Mouse (Mus musculus) heart, embryonic 14.5 days (tissue): ENCODE data around the gene Gm42791. TPM values are rescaled to one million over a fixed set of nuclear protein-coding genes. Genes with fewer than 3 reads are reported as not detected.

ENCODE experiments used
- ATAC-seq: fragments of 200-750 bp; cut with Nextera tagmentation; 2 replicates; pipeline ENCODE4 v1.8.0; 2017; ENCODE audit warnings: low read depth, moderate TSS enrichment; ENCODE audit not compliant: insufficient number of reproducible peaks, insufficient read depth, low FRiP score
- H3K27ac ChIP-seq, 2 experiments: fragments of 200-500 bp in 1 of 2; fragments of 300-500 bp in 1 of 2; sonication (generic) in 1 of 2; replicated peaks in 1 of 2; 2 replicates each; pipeline ENCODE4 v1.5.1; 2012 to 2014; ENCODE audit warnings: low read depth in 2 of 2, low read length in 2 of 2, control low read depth in 1 of 2, mild to moderate bottlenecking in 1 of 2, mixed read lengths in 1 of 2; ENCODE audit not compliant: control insufficient read depth in 1 of 2, insufficient read depth in 1 of 2
- H3K27me3 ChIP-seq: fragments of 300-500 bp; sonication (generic); 2 replicates; pipeline ENCODE4 v1.6.1; 2014; ENCODE audit warnings: mild to moderate bottlenecking, low read length, control low read depth; ENCODE audit not compliant: control insufficient read depth, insufficient read depth
- H3K36me3 ChIP-seq: fragments of 300-500 bp; sonication (generic); 2 replicates; pipeline ENCODE4 v1.6.1; 2014; ENCODE audit warnings: mild to moderate bottlenecking, control low read depth, low read length, mixed read lengths; ENCODE audit not compliant: control insufficient read depth, insufficient read depth
- H3K4me1 ChIP-seq, 2 experiments: fragments of 200-500 bp in 1 of 2; fragments of 300-500 bp in 1 of 2; sonication (generic) in 1 of 2; 2 replicates each; pipeline ENCODE4 v1.6.1; 2012 to 2014; ENCODE audit warnings: low read length in 2 of 2, control low read depth in 1 of 2, mixed read lengths in 1 of 2; ENCODE audit not compliant: control insufficient read depth in 2 of 2, insufficient read depth in 2 of 2
- H3K4me2 ChIP-seq: fragments of 300-500 bp; sonication (generic); 2 replicates; pipeline ENCODE4 v1.6.1; 2014; ENCODE audit warnings: mild to moderate bottlenecking, low read length
- H3K4me3 ChIP-seq, 2 experiments: fragments of 200-500 bp in 1 of 2; fragments of 300-500 bp in 1 of 2; sonication (generic) in 1 of 2; 2 replicates each; pipeline ENCODE4 v1.5.1; 2012 to 2014; ENCODE audit warnings: low read length in 2 of 2, mild to moderate bottlenecking in 2 of 2, control low read depth in 1 of 2, low read depth in 1 of 2, moderate library complexity in 1 of 2; ENCODE audit not compliant: control insufficient read depth in 1 of 2, insufficient read depth in 1 of 2
- H3K9ac ChIP-seq: fragments of 300-500 bp; sonication (generic); 2 replicates; pipeline ENCODE4 v1.6.1; 2014; ENCODE audit warnings: mild to moderate bottlenecking, low read length
- H3K9me3 ChIP-seq: fragments of 300-500 bp; sonication (generic); 2 replicates; pipeline ENCODE4 v1.6.1; 2016; ENCODE audit warnings: low read length, control low read depth; ENCODE audit not compliant: control insufficient read depth
- WGBS: fragments of 180-500 bp; shearing (Covaris S2); extraction: QIAGEN DNeasy Blood & Tissue Kit; methylation state at CpG from one replicate; pipeline ENCODE4 v1.1.7; 2014; 5-methylcytosine and 5-hydroxymethylcytosine counted together
- polyA plus RNA-seq: library from polyadenylated mRNA; unstranded; fragments of >200 nt; fragmentation: Nextera tagmentation; extraction: Ambion mirVana; gene quantifications from 2 replicates; pipeline ENCODE4 v1.2.1, GENCODE M21; 2014

Gm42791 gene
- 1.4 TPM in 1 of 2 replicates, not detected in the other for polyA plus RNA-seq

- peaks cover 16 to 25% of the 10 kb centered on the region in 2 experiments for H3K4me1 ChIP-seq
- under 1% methylated on average over 33 of the region's 33 CpGs for WGBS
- peak within 1 kb of the TSS; percentile 49 to 58 for H3K4me3 ChIP-seq
- H3K27ac ChIP-seq, result peak within 1 kb of the TSS; percentile 87
- H3K36me3 ChIP-seq, result no peaks in the 10 kb centered on the region
- no peaks in the 10 kb centered on the region for H3K9me3 ChIP-seq
- peak within 1 kb of the TSS; percentile 77 for H3K9ac ChIP-seq
- H3K27me3 ChIP-seq, result no peaks in the 10 kb centered on the region
- ATAC-seq, result peak; percentile 70
- peak within 1 kb of the TSS; percentile 82 for H3K4me2 ChIP-seq
These were observed at the start of gene Gm42791 for GRCm38 (mm10) chr5:148994706-148995414. Gm42791 (minus strand) TSS chr5:148995147.

- H3K27ac ChIP-seq, result no peak overlapping the region
- no peak overlapping the region for H3K4me3 ChIP-seq
- no peak overlapping the region for H3K9ac ChIP-seq
- H3K9me3 ChIP-seq, result peaks cover 5% of the 10 kb centered on the region; the same call in 1 of the 2 replicates
- 83% methylated on average over 4 of the region's 4 CpGs for WGBS
- ATAC-seq, result no peak
- H3K27me3 ChIP-seq, result no peaks in the 10 kb centered on the region
- H3K36me3 ChIP-seq, result peaks cover 27% of the 10 kb centered on the region
- no peak overlapping the region for H3K4me2 ChIP-seq
- no peaks in the 10 kb centered on the region for H3K4me1 ChIP-seq
These were observed 49.1 kb upstream of the Gm42791 start for GRCm38 (mm10) chr5:149044067-149044466.

GRCm38 (mm10) chr5:149043240-149043639 is 48.3 kb upstream of the Gm42791 start:
- Histone ChIP-seq H3K4me2 (no peak overlapping the region), H3K4me3 (no peak overlapping the region), H3K9ac (no peak overlapping the region), H3K27me3 (no peaks in the 10 kb centered on the region), H3K36me3 (peaks cover 23% of the 10 kb centered on the region), H3K4me1 (no peaks in the 10 kb centered on the region), H3K9me3 (peaks cover 5% of the 10 kb centered on the region; the same call in 1 of the 2 replicates), H3K27ac (no peak overlapping the region)
- ATAC-seq, result no peak
- 88% methylated on average over 6 of the region's 6 CpGs for WGBS

- ATAC-seq, result no peak
- Histone ChIP-seq H3K9me3 (peaks cover 13% of the 10 kb centered on the region), H3K27me3 (no peaks in the 10 kb centered on the region), H3K4me1 (no peaks in the 10 kb centered on the region), H3K27ac (no peak overlapping the region), H3K4me2 (no peak overlapping the region), H3K4me3 (no peak overlapping the region), H3K36me3 (peaks cover under 1% of the 10 kb centered on the region; the same call in 1 of the 2 replicates), H3K9ac (no peak overlapping the region)
- 89% methylated on average over 5 of the region's 5 CpGs for whole genome bisulfite sequencing
These were observed 44.9 kb upstream of the Gm42791 start for GRCm38 (mm10) chr5:149039825-149040224.

GRCm38 (mm10) chr5:149037729-149038128 is 42.8 kb upstream of the Gm42791 start:
- no peaks in the 10 kb centered on the region for H3K27me3 ChIP-seq
- ATAC-seq, result no peak
- no peak overlapping the region for H3K4me2 ChIP-seq
- no peaks in the 10 kb centered on the region for H3K4me1 ChIP-seq
- H3K4me3 ChIP-seq, result no peak overlapping the region
- no peak overlapping the region for H3K9ac ChIP-seq
- WGBS, result 25% methylated on average over 10 of the region's 10 CpGs
- no peak overlapping the region for H3K27ac ChIP-seq
- H3K9me3 ChIP-seq, result peaks cover 13% of the 10 kb centered on the region
- no peaks in the 10 kb centered on the region for H3K36me3 ChIP-seq

- Histone ChIP-seq H3K36me3 (no peaks in the 10 kb centered on the region), H3K9ac (no peak overlapping the region), H3K4me1 (peaks cover 2 to 3% of the 10 kb centered on the region in 2 experiments), H3K4me2 (no peak overlapping the region), H3K27me3 (no peaks in the 10 kb centered on the region), H3K4me3 (no peak overlapping the region), H3K27ac (no peak overlapping the region), H3K9me3 (peaks cover 13% of the 10 kb centered on the region)
- 88% methylated on average over 3 of the region's 3 CpGs for WGBS
- ATAC-seq, result no peak
These were observed 42.0 kb upstream of the Gm42791 start for GRCm38 (mm10) chr5:149036920-149037319.

GRCm38 (mm10) chr5:149032438-149032837 is 37.5 kb upstream of the Gm42791 start:
- WGBS, result 96% methylated on average over 4 of the region's 4 CpGs
- ATAC-seq, result no peak
- H3K4me2 ChIP-seq, result no peak overlapping the region
- no peaks in the 10 kb centered on the region for H3K36me3 ChIP-seq
- H3K4me3 ChIP-seq, result no peak overlapping the region
- H3K9ac ChIP-seq, result no peak overlapping the region
- H3K27ac ChIP-seq, result no peak overlapping the region
- H3K27me3 ChIP-seq, result no peaks in the 10 kb centered on the region
- peaks cover 9 to 13% of the 10 kb centered on the region in 2 experiments for H3K4me1 ChIP-seq
- H3K9me3 ChIP-seq, result peaks cover 8% of the 10 kb centered on the region
